Mouse (Mus musculus) limb, embryonic 10.5 days (tissue): ENCODE measurements around the gene Lipt1. TPM values are rescaled to one million over a fixed set of nuclear protein-coding genes. Genes with fewer than 3 reads are reported as not detected.

Source experiments
- DNase-seq: peaks from one replicate; pipeline ENCODE4 v3.0.0-alpha.2; 2017; ENCODE audit warnings: low spot score
- H3K27ac ChIP-seq: fragments of 300-500 bp; sonication (generic); 2 replicates; pipeline ENCODE4 v1.5.1; 2016; ENCODE audit warnings: mild to moderate bottlenecking
- H3K27me3 ChIP-seq: fragments of 300-500 bp; sonication (generic); 2 replicates; pipeline ENCODE4 v1.6.1; 2016; ENCODE audit warnings: low read depth, mild to moderate bottlenecking; ENCODE audit not compliant: poor library complexity, severe bottlenecking
- H3K36me3 ChIP-seq: fragments of 300-500 bp; sonication (generic); 2 replicates; pipeline ENCODE4 v1.6.1; 2016; ENCODE audit warnings: mild to moderate bottlenecking, moderate library complexity
- H3K4me1 ChIP-seq: fragments of 300-500 bp; sonication (generic); 2 replicates; pipeline ENCODE4 v1.6.1; 2016
- H3K4me3 ChIP-seq: fragments of 300-500 bp; sonication (generic); 2 replicates; pipeline ENCODE4 v1.5.1; 2016; ENCODE audit warnings: mild to moderate bottlenecking, moderate library complexity
- H3K9me3 ChIP-seq: fragments of 300-500 bp; sonication (generic); replicated peaks from 2 replicates; pipeline ENCODE4 v1.6.1; 2016; ENCODE audit warnings: mild to moderate bottlenecking
- WGBS: fragments of 180-500 bp; shearing (Covaris S2); methylation state at CpG from one replicate; pipeline ENCODE4 v1.1.7; 2016; 5-methylcytosine and 5-hydroxymethylcytosine counted together
- polyA plus RNA-seq: library from polyadenylated mRNA; unstranded; fragments of >200 nt; fragmentation: Nextera tagmentation; extraction: Ambion mirVana; gene quantifications from 2 replicates; pipeline ENCODE4 v1.2.1, GENCODE M21; 2016

Lipt1 gene
- polyA plus RNA-seq, 1 experiment from 2014 or later: 6.2 TPM

- peaks cover 32% of the 10 kb centered on the region for H3K36me3 ChIP-seq
- DNase-seq: peak; percentile 86
- 6% methylated on average over 33 of the region's 33 CpGs for WGBS
- H3K27me3 ChIP-seq: no peaks in the 10 kb centered on the region
- no peaks in the 10 kb centered on the region; the same call in 1 of the 2 replicates for H3K9me3 ChIP-seq
- H3K27ac ChIP-seq: peak overlapping the region; percentile 77
- H3K4me3 ChIP-seq: peak overlapping the region; percentile 63
- H3K4me1 ChIP-seq: peaks cover 11% of the 10 kb centered on the region
Observed at GRCm38 (mm10) chr1:37872131-37873067, 861 bp downstream of the Lipt1 start.

- H3K4me3 ChIP-seq: peak overlapping the region; percentile 63; the same call in 1 of the 2 replicates
Observed at GRCm38 (mm10) chr1:37873157-37873556, 1.6 kb downstream of the Lipt1 start.

GRCm38 (mm10) chr1:37877736-37878460 is 6.4 kb downstream of the Lipt1 start:
- Histone ChIP-seq H3K36me3 (peaks cover 79% of the 10 kb centered on the region), H3K4me1 (peaks cover 1% of the 10 kb centered on the region), H3K9me3 (no peaks in the 10 kb centered on the region; the same call in 1 of the 2 replicates), H3K4me3 (no peak overlapping the region), H3K27ac (no peak overlapping the region), H3K27me3 (no peaks in the 10 kb centered on the region)
- DNase-seq: no peak
- 95% methylated on average over 13 of the region's 13 CpGs for WGBS

More at GRCm38 (mm10) chr1:37873157-37873556, 1.6 kb downstream of the Lipt1 start:
- peaks cover 11% of the 10 kb centered on the region for H3K4me1 ChIP-seq
- H3K36me3 ChIP-seq: peaks cover 39% of the 10 kb centered on the region
- WGBS: 92% methylated on average over 4 of the region's 4 CpGs
- no peaks in the 10 kb centered on the region for H3K27me3 ChIP-seq
- H3K9me3 ChIP-seq: no peaks in the 10 kb centered on the region; the same call in 1 of the 2 replicates
- no peak for DNase-seq
- H3K27ac ChIP-seq: no peak overlapping the region

GRCm38 (mm10) chr1:37883411-37883810 is 11.9 kb downstream of the Lipt1 start:
- H3K4me3 ChIP-seq: no peak overlapping the region
- H3K9me3 ChIP-seq: no peaks in the 10 kb centered on the region
- H3K4me1 ChIP-seq: no peaks in the 10 kb centered on the region
- H3K27ac ChIP-seq: no peak overlapping the region
- DNase-seq: no peak
- 92% methylated on average over 4 of the region's 4 CpGs for WGBS
- H3K36me3 ChIP-seq: peaks cover 58% of the 10 kb centered on the region
- H3K27me3 ChIP-seq: no peaks in the 10 kb centered on the region

GRCm38 (mm10) chr1:37884451-37884850 is 12.9 kb downstream of the Lipt1 start:
- Histone ChIP-seq H3K9me3 (no peaks in the 10 kb centered on the region), H3K4me1 (peaks cover 4% of the 10 kb centered on the region; the same call in 1 of the 2 replicates), H3K27me3 (no peaks in the 10 kb centered on the region), H3K27ac (no peak overlapping the region), H3K4me3 (no peak overlapping the region), H3K36me3 (peaks cover 48% of the 10 kb centered on the region)
- WGBS: 82% methylated on average over 4 of the region's 4 CpGs
- no peak for DNase-seq

GRCm38 (mm10) chr1:37889206-37889605 is 17.7 kb downstream of the Lipt1 start:
- 78% methylated on average over 7 of the region's 7 CpGs for WGBS
- Histone ChIP-seq H3K4me1 (peaks cover 16% of the 10 kb centered on the region), H3K9me3 (no peaks in the 10 kb centered on the region), H3K36me3 (peaks cover 16% of the 10 kb centered on the region), H3K27me3 (no peaks in the 10 kb centered on the region), H3K4me3 (peak overlapping the region; percentile 78), H3K27ac (no peak overlapping the region)
- DNase-seq: no peak

- Histone ChIP-seq H3K4me3 (peak within 1 kb of the TSS; percentile 78), H3K27ac (peak within 1 kb of the TSS; percentile 81)
- whole genome bisulfite sequencing: under 1% methylated on average over 41 of the region's 41 CpGs
Observed at GRCm38 (mm10) chr1:37890025-37890652, 18.6 kb downstream of the Lipt1 start, which contains the start of the genes Mitd1 and Mrpl30. Gene Mitd1, minus strand, starts transcription at chr1:37890411. Gene Mrpl30, plus strand, starts transcription at chr1:37890477.

GRCm38 (mm10) chr1:37891400-37891799 is 19.9 kb downstream of the Lipt1 start:
- Histone ChIP-seq H3K27me3 (no peaks in the 10 kb centered on the region), H3K9me3 (no peaks in the 10 kb centered on the region), H3K36me3 (peaks cover 30% of the 10 kb centered on the region), H3K27ac (no peak overlapping the region), H3K4me3 (peak overlapping the region; percentile 78), H3K4me1 (peaks cover 16% of the 10 kb centered on the region)
- 86% methylated on average over 3 of the region's 3 CpGs for WGBS
- DNase-seq: no peak

More at GRCm38 (mm10) chr1:37890025-37890652, 18.6 kb downstream of the Lipt1 start, which contains the start of the genes Mitd1 and Mrpl30:
- peak; percentile 90 for DNase-seq
- H3K36me3 ChIP-seq: peaks cover 17% of the 10 kb centered on the region
- no peaks in the 10 kb centered on the region for H3K9me3 ChIP-seq
- no peaks in the 10 kb centered on the region for H3K27me3 ChIP-seq
- peaks cover 16% of the 10 kb centered on the region for H3K4me1 ChIP-seq

- no peak overlapping the region for H3K4me3 ChIP-seq
- no peaks in the 10 kb centered on the region for H3K27me3 ChIP-seq
- H3K36me3 ChIP-seq: peaks cover 62% of the 10 kb centered on the region
- peaks cover 10% of the 10 kb centered on the region for H3K4me1 ChIP-seq
- no peaks in the 10 kb centered on the region for H3K9me3 ChIP-seq
- DNase-seq: no peak
- H3K27ac ChIP-seq: no peak overlapping the region
Observed at GRCm38 (mm10) chr1:37894606-37895005, 23.1 kb downstream of the Lipt1 start.

- H3K27me3 ChIP-seq: no peaks in the 10 kb centered on the region
- H3K36me3 ChIP-seq: peaks cover 58% of the 10 kb centered on the region
- H3K4me1 ChIP-seq: no peaks in the 10 kb centered on the region
- no peak overlapping the region for H3K4me3 ChIP-seq
- WGBS: 79% methylated on average over 4 of the region's 4 CpGs
- DNase-seq: no peak
- H3K9me3 ChIP-seq: no peaks in the 10 kb centered on the region
- H3K27ac ChIP-seq: no peak overlapping the region
Observed at GRCm38 (mm10) chr1:37899816-37900215, 28.3 kb downstream of the Lipt1 start.

GRCm38 (mm10) chr1:37900288-37900687 is 28.8 kb downstream of the Lipt1 start:
- no peak for DNase-seq
- Histone ChIP-seq H3K4me3 (no peak overlapping the region), H3K27me3 (no peaks in the 10 kb centered on the region), H3K36me3 (peaks cover 53% of the 10 kb centered on the region), H3K27ac (no peak overlapping the region), H3K9me3 (no peaks in the 10 kb centered on the region), H3K4me1 (no peaks in the 10 kb centered on the region)
- WGBS: 47% methylated on average over 6 of the region's 6 CpGs

GRCm38 (mm10) chr1:37903178-37903577 is 31.6 kb downstream of the Lipt1 start:
- DNase-seq: no peak
- WGBS: 41% methylated on average over 6 of the region's 6 CpGs
- no peaks in the 10 kb centered on the region for H3K9me3 ChIP-seq
- H3K27me3 ChIP-seq: no peaks in the 10 kb centered on the region
- H3K36me3 ChIP-seq: peaks cover 24% of the 10 kb centered on the region
- no peak overlapping the region for H3K4me3 ChIP-seq
- H3K4me1 ChIP-seq: no peaks in the 10 kb centered on the region
- no peak overlapping the region for H3K27ac ChIP-seq
